Mouse (Mus musculus) CH12.LX (cell line): Measurements from ENCODE around the gene Dgkq. TPM values are rescaled to one million over a fixed set of nuclear protein-coding genes. Genes with fewer than 3 reads are reported as not detected.

Experiments
- DNase-seq: peaks from one replicate; pipeline ENCODE4 v3.0.0-alpha.2; 2013; ENCODE audit errors: extremely low read depth
- H3K27ac ChIP-seq: 2 replicates; pipeline ENCODE4 v1.5.1; 2012; ENCODE audit warnings: low read depth, mild to moderate bottlenecking, control low read depth, moderate library complexity; ENCODE audit not compliant: insufficient read depth
- H3K27me3 ChIP-seq: replicated peaks from 2 replicates; pipeline ENCODE3; 2012; ENCODE audit warnings: inconsistent platforms
- H3K36me3 ChIP-seq, 2 experiments: replicated peaks in 1 of 2; 2 replicates each; pipeline versions ENCODE3 to v1.6.1; 2012; ENCODE audit warnings: inconsistent platforms in 1 of 2, low read length in 1 of 2, mild to moderate bottlenecking in 1 of 2, mixed read lengths in 1 of 2, moderate library complexity in 1 of 2; ENCODE audit not compliant: control insufficient read depth in 1 of 2, insufficient read depth in 1 of 2
- H3K4me1 ChIP-seq, 2 experiments: 2 replicates each; pipeline ENCODE4 v1.6.1; 2012; ENCODE audit warnings: inconsistent platforms in 1 of 2, moderate library complexity in 1 of 2; ENCODE audit not compliant: insufficient read depth in 2 of 2, control insufficient read depth in 1 of 2
- H3K4me2 ChIP-seq: 2 replicates; pipeline ENCODE4 v1.6.1; 2012; ENCODE audit warnings: low read depth, mild to moderate bottlenecking, control low read depth; ENCODE audit not compliant: poor library complexity, insufficient read depth, severe bottlenecking
- H3K4me3 ChIP-seq, 3 experiments: fragments of 150-350 bp in 1 of 3; sonication (generic) in 1 of 3; replicated peaks in 1 of 3; 2 replicates each; pipeline versions ENCODE3 to v1.5.1; 2011 to 2012; ENCODE audit warnings: low read depth in 2 of 3, low read length in 2 of 3, mild to moderate bottlenecking in 2 of 3, moderate library complexity in 2 of 3, control low read depth in 1 of 3, improper control_type of control experiment in 1 of 3, inconsistent platforms in 1 of 3, mixed read lengths in 1 of 3; ENCODE audit not compliant: poor library complexity in 1 of 3
- H3K79me2 ChIP-seq: replicated peaks from 2 replicates; pipeline ENCODE4 v1.6.1; 2012; ENCODE audit warnings: mild to moderate bottlenecking, moderate library complexity; ENCODE audit not compliant: control insufficient read depth, poor library complexity, insufficient read depth, severe bottlenecking; ENCODE audit errors: extremely low read depth
- H3K9ac ChIP-seq: 2 replicates; pipeline ENCODE4 v1.6.1; 2012; ENCODE audit warnings: low read depth, mild to moderate bottlenecking, control low read depth, moderate library complexity; ENCODE audit not compliant: insufficient read depth
- H3K9me3 ChIP-seq: replicated peaks from 2 replicates; pipeline ENCODE3; 2012; ENCODE audit warnings: low read length, inconsistent platforms, mixed read lengths
- CTCF ChIP-seq, 2 experiments: IDR thresholded peaks in 1 of 2; conservative IDR thresholded peaks in 1 of 2; 2 replicates each; pipeline ENCODE4 v1.5.1; 2011 to 2012; ENCODE audit warnings: low read depth in 2 of 2, low read length in 2 of 2, improper control_type of control experiment in 1 of 2, inconsistent platforms in 1 of 2, mild to moderate bottlenecking in 1 of 2, moderate library complexity in 1 of 2
- ETS1 ChIP-seq: conservative IDR thresholded peaks from 2 replicates; pipeline ENCODE4 v1.6.1; 2012; ENCODE audit warnings: low read depth, mild to moderate bottlenecking, inconsistent platforms, low read length, improper control_type of control experiment, moderate library complexity
- GABPA ChIP-seq: IDR thresholded peaks from 2 replicates; pipeline ENCODE4 v1.6.1; 2012; ENCODE audit warnings: low read depth, low read length, improper control_type of control experiment, inconsistent platforms; ENCODE audit not compliant: insufficient replicate concordance
- IRF4 ChIP-seq: IDR thresholded peaks from 2 replicates; pipeline ENCODE4 v1.6.1; 2014; ENCODE audit warnings: low read depth, mild to moderate bottlenecking, inconsistent platforms, low read length, improper control_type of control experiment
- JUN ChIP-seq: IDR thresholded peaks from 2 replicates; pipeline ENCODE4 v1.6.1; 2011; ENCODE audit warnings: low read depth, mild to moderate bottlenecking, low read length, improper control_type of control experiment, moderate library complexity; ENCODE audit not compliant: insufficient read depth
- KAT2A ChIP-seq: IDR thresholded peaks from 2 replicates; pipeline ENCODE4 v1.6.1; 2012; ENCODE audit warnings: low read length, improper control_type of control experiment, inconsistent platforms; ENCODE audit not compliant: insufficient replicate concordance
- MAFK ChIP-seq: IDR thresholded peaks from 2 replicates; pipeline ENCODE4 v1.6.1; 2011; ENCODE audit warnings: low read length, improper control_type of control experiment; ENCODE audit not compliant: insufficient replicate concordance
- MAX ChIP-seq: IDR thresholded peaks from 2 replicates; pipeline ENCODE4 v1.6.1; 2011; ENCODE audit warnings: low read length, improper control_type of control experiment
- MAZ ChIP-seq: IDR thresholded peaks from 2 replicates; pipeline ENCODE4 v1.6.1; 2012; ENCODE audit warnings: low read depth, mild to moderate bottlenecking, inconsistent platforms, low read length, improper control_type of control experiment, moderate library complexity
- MXI1 ChIP-seq: IDR thresholded peaks from 2 replicates; pipeline ENCODE4 v1.6.1; 2011; ENCODE audit warnings: mild to moderate bottlenecking, low read depth, low read length, improper control_type of control experiment
- NELFE ChIP-seq: IDR thresholded peaks from 2 replicates; pipeline ENCODE4 v1.6.1; 2011; ENCODE audit warnings: low read depth, low read length, improper control_type of control experiment
- PAX5 ChIP-seq: IDR thresholded peaks from 2 replicates; pipeline ENCODE4 v1.6.1; 2012; ENCODE audit warnings: low read length, inconsistent platforms, mixed read lengths
- POLR2A ChIP-seq: IDR thresholded peaks from 2 replicates; pipeline ENCODE4 v1.6.1; 2011; ENCODE audit warnings: low read depth, mild to moderate bottlenecking, improper control_type of control experiment, low read length
- RCOR1 ChIP-seq: conservative IDR thresholded peaks from 2 replicates; pipeline ENCODE4 v1.6.1; 2012; ENCODE audit warnings: low read depth, mild to moderate bottlenecking, inconsistent platforms, low read length, improper control_type of control experiment
- TCF12 ChIP-seq: IDR thresholded peaks from 2 replicates; pipeline ENCODE4 v1.6.1; 2014; ENCODE audit warnings: low read depth, mild to moderate bottlenecking, inconsistent platforms, low read length, improper control_type of control experiment
- UBTF ChIP-seq: IDR thresholded peaks from 2 replicates; pipeline ENCODE4 v1.6.1; 2012; ENCODE audit warnings: low read depth, mild to moderate bottlenecking, inconsistent platforms, low read length, improper control_type of control experiment, moderate library complexity
- USF2 ChIP-seq: conservative IDR thresholded peaks from 2 replicates; pipeline ENCODE4 v1.6.1; 2011; ENCODE audit warnings: low read depth, low read length, improper control_type of control experiment
- ZNF384 ChIP-seq: IDR thresholded peaks from 2 replicates; pipeline ENCODE4 v1.6.1; 2012; ENCODE audit warnings: low read depth, low read length, improper control_type of control experiment, inconsistent platforms
- dilution Hi-C: fragments of 300-500 bp; cut with MboI; formaldehyde crosslinking; loops from 2 replicates; pipeline ENCODE4 v1.14.3; 2020; ENCODE audit warnings: low sequenced_read_pairs; ENCODE audit not compliant: extremely low pct_unique_long_range_greater_than_20kb, extremely low pct_ligation_motif_present
- in situ Hi-C: fragments of 300-500 bp; cut with MboI; formaldehyde crosslinking; loops from 3 replicates; pipeline ENCODE4 v1.14.3; 2019; ENCODE audit warnings: low sequenced_read_pairs, low pct_ligation_motif_present, low pct_unique_long_range_greater_than_20kb, mixed read lengths
- polyA plus RNA-seq: library from polyadenylated mRNA; unstranded; fragments of >175 nt; gene quantifications from 2 replicates; pipeline ENCODE4 v1.2.1, GENCODE M21; 2012; ENCODE audit warnings: low read depth; ENCODE audit not compliant: insufficient read length
- total RNA-seq, 2 experiments: library from RNA; depleted of rRNA; stranded (reverse); fragments of 300-350 nt in 1 of 2; fragments of >200 nt in 1 of 2; gene quantifications; 2 replicates each; pipeline ENCODE4 v1.2.3; 2012 to 2014

Dgkq gene
- total and polyA plus RNA-seq, 3 experiments, result 3.7 to 8.5 (median 4.4) TPM

- no peaks in the 10 kb centered on the region for H3K36me3 ChIP-seq
- dilution Hi-C loops, result no loop called here
- H3K4me1 ChIP-seq, result peaks cover 3 to 5% of the 10 kb centered on the region in 2 experiments; a peak in 2 of 4 replicates
- H3K79me2 ChIP-seq, result no peaks in the 10 kb centered on the region
- H3K27ac ChIP-seq, result no peak within 1 kb of the TSS
- in situ Hi-C loops, result no loop called here
- no peak for TF ChIP-seq JUN
- TF ChIP-seq CTCF (conservative IDR thresholded peaks at IDR 0.05 in 1 of 2, IDR thresholded peaks at IDR 0.05 in 1 of 2; ENCODE audit: low read depth in 2 of 2, low read length in 2 of 2), result peak in 1 of 2 experiments; percentile 53; a peak in 2 of 4 replicates
- H3K9ac ChIP-seq, result peak within 1 kb of the TSS; percentile 17; the same call in 1 of the 2 replicates
- peak within 1 kb of the TSS in 2 of 3 experiments; percentile 32 to 56 for H3K4me3 ChIP-seq
- peak; percentile 39 for DNase-seq
- H3K9me3 ChIP-seq, result peaks cover 7% of the 10 kb centered on the region
- peaks cover 33% of the 10 kb centered on the region for H3K27me3 ChIP-seq
- H3K4me2 ChIP-seq, result peak within 1 kb of the TSS; percentile 88
These were observed 22.8 kb upstream of the Dgkq start, which contains the start of gene Fgfrl1 for GRCm38 (mm10) chr5:108692271-108692670. Fgfrl1 (plus strand) TSS chr5:108692382.

- dilution Hi-C loops, result no loop called here
- Histone ChIP-seq H3K36me3 (no peaks in the 10 kb centered on the region), H3K27ac (no peak overlapping the region), H3K4me2 (no peak overlapping the region), H3K9me3 (peaks cover 7% of the 10 kb centered on the region), H3K9ac (no peak overlapping the region), H3K79me2 (no peaks in the 10 kb centered on the region), H3K27me3 (peaks cover 25% of the 10 kb centered on the region), H3K4me3 (no peak overlapping the region), H3K4me1 (peaks cover 3 to 5% of the 10 kb centered on the region in 2 experiments; a peak in 2 of 4 replicates)
- in situ Hi-C loops, result no loop called here
- TF ChIP-seq CTCF (conservative IDR thresholded peaks at IDR 0.05 in 1 of 2, IDR thresholded peaks at IDR 0.05 in 1 of 2; ENCODE audit: low read depth in 2 of 2, low read length in 2 of 2) (peak in 1 of 2 experiments; percentile 50; a peak in 2 of 4 replicates), JUN (no peak)
- DNase-seq, result no peak
These were observed 21.7 kb upstream of the Dgkq start for GRCm38 (mm10) chr5:108691152-108691551.

GRCm38 (mm10) chr5:108689091-108689490 lies 19.6 kb upstream of the Dgkq start:
- Histone ChIP-seq H3K4me2 (no peak overlapping the region), H3K9me3 (no peaks in the 10 kb centered on the region), H3K79me2 (no peaks in the 10 kb centered on the region), H3K9ac (no peak overlapping the region), H3K27ac (no peak overlapping the region), H3K27me3 (peaks cover 9% of the 10 kb centered on the region), H3K4me1 (peaks cover 3 to 5% of the 10 kb centered on the region in 2 experiments; a peak in 2 of 4 replicates), H3K4me3 (no peak overlapping the region), H3K36me3 (peaks cover 0 to 7% of the 10 kb centered on the region in 2 experiments)
- no peak for DNase-seq
- TF ChIP-seq GABPA (no peak), USF2 (no peak), TCF12 (no peak), PAX5 (no peak), POLR2A (no peak), ETS1 (no peak), UBTF (no peak), MAX (no peak), KAT2A (no peak), NELFE (no peak), ZNF384 (no peak), MAFK (no peak), RCOR1 (no peak), CTCF (conservative IDR thresholded peaks at IDR 0.05 in 1 of 2, IDR thresholded peaks at IDR 0.05 in 1 of 2; ENCODE audit: low read depth in 2 of 2, low read length in 2 of 2) (no peak), MAZ (no peak), IRF4 (no peak), MXI1 (no peak)
- in situ Hi-C loops (no loop called here), dilution Hi-C loops (no loop called here)
